Mouse (Mus musculus) layer of hippocampus, adult 8-10 months (tissue): Measurements from ENCODE around the gene Shpk. TPM values are rescaled to one million over a fixed set of nuclear protein-coding genes. Genes with fewer than 3 reads are reported as not detected.

Source experiments
- DNase-seq, 2 experiments: peaks; one replicate each; pipeline ENCODE4 v3.0.0; 2022; ENCODE audit warnings: low spot score in 2 of 2
- total RNA-seq, 4 experiments: library from RNA; stranded (reverse); gene quantifications; 2 replicates each; pipeline ENCODE4 v1.2.4; 2022

Gene Shpk
- total RNA-seq, 4 experiments from 2014 or later, result 3.3 to 5.1 (median 4.2) TPM

GRCm38 (mm10) chr11:73261385-73261784 is 62.1 kb downstream of the Shpk start:
- DNase-seq, result no peak

GRCm38 (mm10) chr11:73267267-73267666 is 68.0 kb downstream of the Shpk start, which contains the start of gene Trpv3:
Gene Trpv3 (plus strand): TSS chr11:73267388.
- no peak for DNase-seq

Other genes with a start within 250 kb of the Shpk start
- 1 to 10 TPM; 6.0 to 8.9 (median 6.3) TPM for gene Atp2a3, start 238.3 kb upstream of the Shpk start, total RNA-seq
- under 1 TPM in 3 of 4 experiments, not detected in 1; 0.45 to 0.55 (median 0.54) TPM for gene P2rx1, start 200.4 kb upstream of the Shpk start, total RNA-seq
- gene Camkk1, start 180.5 kb upstream of the Shpk start, total RNA-seq, result 100 to 1,000 TPM; 123 to 167 (median 149) TPM
- 10 to 100 TPM in 3 of 4 experiments, 1 to 10 TPM in 1; 9.3 to 12.1 (median 11.3) TPM for gene Ncbp3, start 151.7 kb upstream of the Shpk start, total RNA-seq
- under 1 TPM; 0.16 to 0.21 (median 0.18) TPM for gene Itgae, start 108.9 kb upstream of the Shpk start, total RNA-seq
- under 1 TPM in 3 of 4 experiments, not detected in 1; 0.19 to 0.48 (median 0.25) TPM for gene Haspin, start 61.2 kb upstream of the Shpk start, total RNA-seq
- 1 to 10 TPM; 1.7 to 4.1 (median 2.8) TPM for gene P2rx5, start 39.0 kb upstream of the Shpk start, total RNA-seq
- gene Emc6, start 22.4 kb upstream of the Shpk start, total RNA-seq, result 10 to 100 TPM; 39.6 to 49.2 (median 44.0) TPM
- 10 to 100 TPM in 2 of 4 experiments, 1 to 10 TPM in 2; 7.9 to 13.1 (median 10.5) TPM for gene Tax1bp3, start 22.4 kb upstream of the Shpk start, total RNA-seq
- 10 to 100 TPM; 19.0 to 30.4 (median 24.5) TPM for gene Ctns, start 418 bp upstream of the Shpk start, total RNA-seq
- gene Trpv1, start 34.8 kb downstream of the Shpk start, total RNA-seq, result not detected
- under 1 TPM; 0.49 to 0.67 (median 0.58) TPM for gene Trpv3, start 67.9 kb downstream of the Shpk start, total RNA-seq
- 10 to 100 TPM; 15.1 to 20.2 (median 18.3) TPM for gene Aspa, start 130.1 kb downstream of the Shpk start, total RNA-seq
- gene Gm49340, start 130.3 kb downstream of the Shpk start, total RNA-seq, result not detected
- gene Spata22, start 130.3 kb downstream of the Shpk start, total RNA-seq, result under 1 TPM in 1 of 4 experiments, not detected in 3; 0.29 TPM
- gene Olfr20, start 151.3 kb downstream of the Shpk start, total RNA-seq, result not detected
- not detected for gene Olfr376, start 171.8 kb downstream of the Shpk start, total RNA-seq
- not detected for gene Olfr1, start 200.2 kb downstream of the Shpk start, total RNA-seq
- gene Olfr378, start 229.0 kb downstream of the Shpk start, total RNA-seq, result not detected